Mouse (Mus musculus) CH12.LX (cell line): ENCODE measurements at regions not wholly inside any gene's neighbourhood (a gene's known extent, or its start where the extent isn't known, plus 50 kb on each side); places are given as distances from the start of the nearest gene placed in this dataset.

Source experiments
- DNase-seq: peaks from one replicate; pipeline ENCODE4 v3.0.0-alpha.2; 2013; ENCODE audit errors: extremely low read depth
- H3K27ac ChIP-seq: 2 replicates; pipeline ENCODE4 v1.5.1; 2012; ENCODE audit warnings: low read depth, mild to moderate bottlenecking, control low read depth, moderate library complexity; ENCODE audit not compliant: insufficient read depth
- H3K27me3 ChIP-seq: replicated peaks from 2 replicates; pipeline ENCODE3; 2012; ENCODE audit warnings: inconsistent platforms
- H3K36me3 ChIP-seq, 2 experiments: replicated peaks in 1 of 2; 2 replicates each; pipeline versions ENCODE3 to v1.6.1; 2012; ENCODE audit warnings: inconsistent platforms in 1 of 2, low read length in 1 of 2, mild to moderate bottlenecking in 1 of 2, mixed read lengths in 1 of 2, moderate library complexity in 1 of 2; ENCODE audit not compliant: control insufficient read depth in 1 of 2, insufficient read depth in 1 of 2
- H3K4me1 ChIP-seq, 2 experiments: 2 replicates each; pipeline ENCODE4 v1.6.1; 2012; ENCODE audit warnings: inconsistent platforms in 1 of 2, moderate library complexity in 1 of 2; ENCODE audit not compliant: insufficient read depth in 2 of 2, control insufficient read depth in 1 of 2
- H3K4me2 ChIP-seq: 2 replicates; pipeline ENCODE4 v1.6.1; 2012; ENCODE audit warnings: low read depth, mild to moderate bottlenecking, control low read depth; ENCODE audit not compliant: poor library complexity, insufficient read depth, severe bottlenecking
- H3K4me3 ChIP-seq, 3 experiments: fragments of 150-350 bp in 1 of 3; sonication (generic) in 1 of 3; replicated peaks in 1 of 3; 2 replicates each; pipeline versions ENCODE3 to v1.5.1; 2011 to 2012; ENCODE audit warnings: low read depth in 2 of 3, low read length in 2 of 3, mild to moderate bottlenecking in 2 of 3, moderate library complexity in 2 of 3, control low read depth in 1 of 3, improper control_type of control experiment in 1 of 3, inconsistent platforms in 1 of 3, mixed read lengths in 1 of 3; ENCODE audit not compliant: poor library complexity in 1 of 3
- H3K79me2 ChIP-seq: replicated peaks from 2 replicates; pipeline ENCODE4 v1.6.1; 2012; ENCODE audit warnings: mild to moderate bottlenecking, moderate library complexity; ENCODE audit not compliant: control insufficient read depth, poor library complexity, insufficient read depth, severe bottlenecking; ENCODE audit errors: extremely low read depth
- H3K9ac ChIP-seq: 2 replicates; pipeline ENCODE4 v1.6.1; 2012; ENCODE audit warnings: low read depth, mild to moderate bottlenecking, control low read depth, moderate library complexity; ENCODE audit not compliant: insufficient read depth
- H3K9me3 ChIP-seq: replicated peaks from 2 replicates; pipeline ENCODE3; 2012; ENCODE audit warnings: low read length, inconsistent platforms, mixed read lengths
- CHD2 ChIP-seq: IDR thresholded peaks from 2 replicates; pipeline ENCODE4 v1.6.1; 2011; ENCODE audit warnings: low read length, improper control_type of control experiment
- CTCF ChIP-seq, 2 experiments: IDR thresholded peaks in 1 of 2; conservative IDR thresholded peaks in 1 of 2; 2 replicates each; pipeline ENCODE4 v1.5.1; 2011 to 2012; ENCODE audit warnings: low read depth in 2 of 2, low read length in 2 of 2, improper control_type of control experiment in 1 of 2, inconsistent platforms in 1 of 2, mild to moderate bottlenecking in 1 of 2, moderate library complexity in 1 of 2
- E2F4 ChIP-seq: IDR thresholded peaks from 2 replicates; pipeline ENCODE4 v1.6.1; 2011; ENCODE audit warnings: low read depth, low read length, improper control_type of control experiment; ENCODE audit not compliant: insufficient replicate concordance
- ELF1 ChIP-seq: IDR thresholded peaks from 2 replicates; pipeline ENCODE4 v1.6.1; 2014; ENCODE audit warnings: low read depth, mild to moderate bottlenecking, inconsistent platforms, low read length, improper control_type of control experiment
- ETS1 ChIP-seq: conservative IDR thresholded peaks from 2 replicates; pipeline ENCODE4 v1.6.1; 2012; ENCODE audit warnings: low read depth, mild to moderate bottlenecking, inconsistent platforms, low read length, improper control_type of control experiment, moderate library complexity
- GABPA ChIP-seq: IDR thresholded peaks from 2 replicates; pipeline ENCODE4 v1.6.1; 2012; ENCODE audit warnings: low read depth, low read length, improper control_type of control experiment, inconsistent platforms; ENCODE audit not compliant: insufficient replicate concordance
- HCFC1 ChIP-seq: IDR thresholded peaks from 2 replicates; pipeline ENCODE4 v1.6.1; 2012; ENCODE audit warnings: low read depth, mild to moderate bottlenecking, inconsistent platforms, low read length, improper control_type of control experiment
- IRF4 ChIP-seq: IDR thresholded peaks from 2 replicates; pipeline ENCODE4 v1.6.1; 2014; ENCODE audit warnings: low read depth, mild to moderate bottlenecking, inconsistent platforms, low read length, improper control_type of control experiment
- JUND ChIP-seq: conservative IDR thresholded peaks from 2 replicates; pipeline ENCODE4 v1.6.1; 2011; ENCODE audit warnings: low read depth, low read length, improper control_type of control experiment
- KAT2A ChIP-seq: IDR thresholded peaks from 2 replicates; pipeline ENCODE4 v1.6.1; 2012; ENCODE audit warnings: low read length, improper control_type of control experiment, inconsistent platforms; ENCODE audit not compliant: insufficient replicate concordance
- MAFK ChIP-seq: IDR thresholded peaks from 2 replicates; pipeline ENCODE4 v1.6.1; 2011; ENCODE audit warnings: low read length, improper control_type of control experiment; ENCODE audit not compliant: insufficient replicate concordance
- MAZ ChIP-seq: IDR thresholded peaks from 2 replicates; pipeline ENCODE4 v1.6.1; 2012; ENCODE audit warnings: low read depth, mild to moderate bottlenecking, inconsistent platforms, low read length, improper control_type of control experiment, moderate library complexity
- MXI1 ChIP-seq: IDR thresholded peaks from 2 replicates; pipeline ENCODE4 v1.6.1; 2011; ENCODE audit warnings: mild to moderate bottlenecking, low read depth, low read length, improper control_type of control experiment
- MYC ChIP-seq: IDR thresholded peaks from 2 replicates; pipeline ENCODE4 v1.6.1; 2011; ENCODE audit warnings: low read depth, mild to moderate bottlenecking, improper control_type of control experiment, low read length
- PAX5 ChIP-seq: IDR thresholded peaks from 2 replicates; pipeline ENCODE4 v1.6.1; 2012; ENCODE audit warnings: low read length, inconsistent platforms, mixed read lengths
- POLR2A ChIP-seq: IDR thresholded peaks from 2 replicates; pipeline ENCODE4 v1.6.1; 2011; ENCODE audit warnings: low read depth, mild to moderate bottlenecking, improper control_type of control experiment, low read length
- POLR2AphosphoS2 ChIP-seq: IDR thresholded peaks from 2 replicates; pipeline ENCODE4 v1.6.1; 2011; ENCODE audit warnings: low read depth, low read length, improper control_type of control experiment
- RAD21 ChIP-seq: IDR thresholded peaks from 2 replicates; pipeline ENCODE4 v1.6.1; 2011; ENCODE audit warnings: low read depth, mild to moderate bottlenecking, low read length, improper control_type of control experiment, moderate library complexity
- SIN3A ChIP-seq: IDR thresholded peaks from 2 replicates; pipeline ENCODE4 v1.6.1; 2012; ENCODE audit warnings: low read length, improper control_type of control experiment, inconsistent platforms
- UBTF ChIP-seq: IDR thresholded peaks from 2 replicates; pipeline ENCODE4 v1.6.1; 2012; ENCODE audit warnings: low read depth, mild to moderate bottlenecking, inconsistent platforms, low read length, improper control_type of control experiment, moderate library complexity
- USF1 ChIP-seq: IDR thresholded peaks from 2 replicates; pipeline ENCODE4 v1.6.1; 2014; ENCODE audit warnings: low read depth, mild to moderate bottlenecking, inconsistent platforms, low read length, improper control_type of control experiment
- ZKSCAN1 ChIP-seq: IDR thresholded peaks from 2 replicates; pipeline ENCODE4 v1.6.1; 2012; ENCODE audit warnings: low read depth, inconsistent platforms, low read length, improper control_type of control experiment, borderline replicate concordance
- dilution Hi-C: fragments of 300-500 bp; cut with MboI; formaldehyde crosslinking; loops from 2 replicates; pipeline ENCODE4 v1.14.3; 2020; ENCODE audit warnings: low sequenced_read_pairs; ENCODE audit not compliant: extremely low pct_unique_long_range_greater_than_20kb, extremely low pct_ligation_motif_present
- in situ Hi-C: fragments of 300-500 bp; cut with MboI; formaldehyde crosslinking; loops from 3 replicates; pipeline ENCODE4 v1.14.3; 2019; ENCODE audit warnings: low sequenced_read_pairs, low pct_ligation_motif_present, low pct_unique_long_range_greater_than_20kb, mixed read lengths

- dilution Hi-C loops, result no loop called here
- TF ChIP-seq ELF1 (no peak), RAD21 (no peak), E2F4 (no peak), ZKSCAN1 (no peak), UBTF (no peak), MAZ (no peak), IRF4 (no peak), HCFC1 (no peak), POLR2AphosphoS2 (no peak), CTCF (conservative IDR thresholded peaks at IDR 0.05 in 1 of 2, IDR thresholded peaks at IDR 0.05 in 1 of 2; ENCODE audit: low read depth in 2 of 2, low read length in 2 of 2) (no peak), POLR2A (no peak), MYC (no peak), JUND (no peak), USF1 (no peak), PAX5 (no peak), MXI1 (no peak), CHD2 (no peak), GABPA (no peak), KAT2A (no peak), ETS1 (no peak)
- TF ChIP-seq, all 38 proteins: peak for 0
- DNase-seq, result no peak
Measured at GRCm38 (mm10) chr12:91956411-91956810, 107.5 kb upstream of the Sel1l start.

GRCm38 (mm10) chr12:91948602-91949167 is 99.7 kb upstream of the Sel1l start:
- H3K4me3 ChIP-seq, result no peak overlapping the region
- DNase-seq, result no peak
- no peaks in the 10 kb centered on the region for H3K27me3 ChIP-seq
- no peak overlapping the region for H3K27ac ChIP-seq
- H3K9ac ChIP-seq, result no peak overlapping the region
- H3K4me1 ChIP-seq, result no peaks in the 10 kb centered on the region
- H3K9me3 ChIP-seq, result no peaks in the 10 kb centered on the region
- no peaks in the 10 kb centered on the region for H3K79me2 ChIP-seq
- H3K4me2 ChIP-seq, result no peak overlapping the region
- TF ChIP-seq CTCF (conservative IDR thresholded peaks at IDR 0.05 in 1 of 2, IDR thresholded peaks at IDR 0.05 in 1 of 2; ENCODE audit: low read depth in 2 of 2, low read length in 2 of 2) (no peak), SIN3A (no peak), JUND (no peak), MAFK (no peak)
- no peaks in the 10 kb centered on the region for H3K36me3 ChIP-seq
- dilution Hi-C loops, result no loop called here
- in situ Hi-C loops, result no loop called here

More at GRCm38 (mm10) chr12:91956411-91956810, 107.5 kb upstream of the Sel1l start:
- Histone ChIP-seq H3K9me3 (no peaks in the 10 kb centered on the region), H3K9ac (no peak overlapping the region), H3K4me2 (no peak overlapping the region; the same call in 1 of the 2 replicates), H3K27ac (no peak overlapping the region), H3K36me3 (no peaks in the 10 kb centered on the region), H3K4me3 (no peak overlapping the region), H3K79me2 (no peaks in the 10 kb centered on the region), H3K4me1 (no peaks in the 10 kb centered on the region), H3K27me3 (no peaks in the 10 kb centered on the region)
- in situ Hi-C loops, result no loop called here
